Mouse (Mus musculus): ENCODE results near the gene Clic5. TPM values are rescaled to one million over a fixed set of nuclear protein-coding genes. Genes with fewer than 3 reads are reported as not detected.

The Clic5 gene
- polyA plus RNA-seq, 1 experiment: 1.9 TPM

DNA sequence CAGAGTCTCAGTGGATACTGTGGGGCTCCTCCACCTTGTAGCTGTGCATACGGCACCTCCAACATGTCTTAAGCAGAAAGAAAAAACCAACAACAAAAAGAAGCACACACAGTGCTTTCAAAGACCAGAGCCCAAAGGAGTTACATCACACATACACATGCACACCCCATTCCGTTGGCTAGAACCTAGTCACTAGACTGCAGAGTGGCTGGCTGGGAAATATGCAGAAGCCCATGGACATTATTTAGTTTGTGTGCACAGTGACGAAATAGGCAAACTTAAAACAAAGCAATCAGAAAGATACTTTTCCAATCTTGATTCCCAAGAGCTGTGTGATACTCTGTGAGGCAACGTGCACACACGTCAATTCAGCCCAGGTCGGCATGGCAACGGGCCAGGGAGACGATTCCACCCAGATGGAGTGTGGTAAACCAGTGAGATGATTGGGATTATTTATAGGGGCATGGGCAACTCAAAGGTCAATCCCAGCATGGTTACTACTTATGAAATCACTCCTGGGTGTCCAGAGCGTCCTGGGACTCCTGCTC, 57.8 kb downstream of the Clic5 start:
- H3K27me3 ChIP-seq (ENCODE audit: control insufficient read depth, insufficient read depth, insufficient read length): no peaks in the 10 kb centered on the region
- TF ChIP-seq E2F4 (IDR thresholded peaks at IDR 0.05; ENCODE audit: insufficient read depth): no peak
- no peak for TF ChIP-seq POLR2AphosphoS2 (IDR thresholded peaks at IDR 0.05; ENCODE audit: insufficient read length, low read depth)
- TF ChIP-seq MAX (IDR thresholded peaks at IDR 0.05; ENCODE audit: low read depth): no peak
- TF ChIP-seq SRF (IDR thresholded peaks at IDR 0.05; ENCODE audit: control insufficient read depth, insufficient read length, low read depth): no peak
- no peak for TF ChIP-seq REST (IDR thresholded peaks at IDR 0.05; ENCODE audit: insufficient read depth, insufficient read length)
- TF ChIP-seq POLR2A (IDR thresholded peaks at IDR 0.05; ENCODE audit: insufficient read length, low read depth): no peak
- no peak for TF ChIP-seq MYOG (IDR thresholded peaks at IDR 0.05; ENCODE audit: control insufficient read depth in 1 of 3, insufficient read depth in 1 of 3, insufficient read length in 2 of 3, low read depth in 2 of 3)
- TF ChIP-seq TCF3 (IDR thresholded peaks at IDR 0.05; ENCODE audit: insufficient read length, low read depth): no peak
- no peak for TF ChIP-seq CEBPB (IDR thresholded peaks at IDR 0.05; ENCODE audit: insufficient read depth, poor library complexity, severe bottlenecking)
- no peak for TF ChIP-seq TCF12 (IDR thresholded peaks at IDR 0.05; ENCODE audit: insufficient read depth, poor library complexity, severe bottlenecking)
- no peak for TF ChIP-seq MYOD1 (IDR thresholded peaks at IDR 0.05; ENCODE audit: control insufficient read depth in 1 of 3, insufficient read length in 2 of 3, low read depth in 2 of 3)
- no peaks in the 10 kb centered on the region for H3K79me2 ChIP-seq (ENCODE audit: control insufficient read depth, insufficient read depth)
- no peaks in the 10 kb centered on the region for H3K36me3 ChIP-seq (ENCODE audit: control insufficient read depth, insufficient read depth)
- H3ac ChIP-seq (ENCODE audit: control insufficient read depth, insufficient read length): no peak overlapping the region
- peak overlapping the region; percentile 30 for H3K4me2 ChIP-seq (ENCODE audit: low read depth)
- no peak overlapping the region for H3K4me3 ChIP-seq

DNA sequence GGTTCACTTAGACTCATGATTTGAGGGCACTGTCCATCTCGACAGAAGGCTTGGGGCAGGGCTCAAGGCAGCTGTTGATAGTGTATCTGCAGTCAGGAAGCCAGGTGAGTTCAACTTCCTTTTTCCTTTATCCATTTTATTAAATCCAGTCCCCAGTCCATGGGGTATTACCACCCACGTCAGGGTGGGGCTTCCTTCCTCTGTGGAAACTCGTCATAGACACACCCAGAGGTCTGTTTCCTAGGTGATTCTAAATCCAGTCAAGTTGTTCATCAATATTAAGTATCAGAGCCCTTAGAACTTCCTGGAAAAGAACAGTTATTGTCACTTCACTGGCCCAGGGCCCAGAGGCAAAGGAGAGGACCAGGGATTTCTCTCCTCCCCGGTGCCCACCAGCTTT, 61.2 kb downstream of the Clic5 start:
- H3K79me2 ChIP-seq (ENCODE audit: control insufficient read depth, insufficient read depth): no peaks in the 10 kb centered on the region
- TF ChIP-seq MYOG (IDR thresholded peaks at IDR 0.05; ENCODE audit: control insufficient read depth in 1 of 3, insufficient read depth in 1 of 3, insufficient read length in 2 of 3, low read depth in 2 of 3): no peak
- no peak for TF ChIP-seq MAX (IDR thresholded peaks at IDR 0.05; ENCODE audit: low read depth)
- TF ChIP-seq SRF (IDR thresholded peaks at IDR 0.05; ENCODE audit: control insufficient read depth, insufficient read length, low read depth): no peak
- no peak for TF ChIP-seq TCF3 (IDR thresholded peaks at IDR 0.05; ENCODE audit: insufficient read length, low read depth)
- no peak for TF ChIP-seq POLR2A (IDR thresholded peaks at IDR 0.05; ENCODE audit: insufficient read length, low read depth)
- TF ChIP-seq USF1 (IDR thresholded peaks at IDR 0.05; ENCODE audit: low read depth): no peak
- no peak for TF ChIP-seq E2F4 (IDR thresholded peaks at IDR 0.05; ENCODE audit: insufficient read depth)
- TF ChIP-seq REST (IDR thresholded peaks at IDR 0.05; ENCODE audit: insufficient read depth, insufficient read length): no peak
- TF ChIP-seq CEBPB (IDR thresholded peaks at IDR 0.05; ENCODE audit: insufficient read depth, poor library complexity, severe bottlenecking): no peak
- no peak for TF ChIP-seq MYOD1 (IDR thresholded peaks at IDR 0.05; ENCODE audit: control insufficient read depth in 1 of 3, insufficient read length in 2 of 3, low read depth in 2 of 3)
- TF ChIP-seq TCF12 (IDR thresholded peaks at IDR 0.05; ENCODE audit: insufficient read depth, poor library complexity, severe bottlenecking): no peak
- no peak for TF ChIP-seq POLR2AphosphoS2 (IDR thresholded peaks at IDR 0.05; ENCODE audit: insufficient read length, low read depth)
- H3ac ChIP-seq (ENCODE audit: control insufficient read depth, insufficient read length): no peak overlapping the region
- H3K36me3 ChIP-seq (ENCODE audit: control insufficient read depth, insufficient read depth): no peaks in the 10 kb centered on the region
- no peak overlapping the region for H3K4me3 ChIP-seq
- H3K27me3 ChIP-seq (ENCODE audit: control insufficient read depth, insufficient read depth, insufficient read length): no peaks in the 10 kb centered on the region
- H3K4me2 ChIP-seq (ENCODE audit: low read depth): no peak overlapping the region

DNA sequence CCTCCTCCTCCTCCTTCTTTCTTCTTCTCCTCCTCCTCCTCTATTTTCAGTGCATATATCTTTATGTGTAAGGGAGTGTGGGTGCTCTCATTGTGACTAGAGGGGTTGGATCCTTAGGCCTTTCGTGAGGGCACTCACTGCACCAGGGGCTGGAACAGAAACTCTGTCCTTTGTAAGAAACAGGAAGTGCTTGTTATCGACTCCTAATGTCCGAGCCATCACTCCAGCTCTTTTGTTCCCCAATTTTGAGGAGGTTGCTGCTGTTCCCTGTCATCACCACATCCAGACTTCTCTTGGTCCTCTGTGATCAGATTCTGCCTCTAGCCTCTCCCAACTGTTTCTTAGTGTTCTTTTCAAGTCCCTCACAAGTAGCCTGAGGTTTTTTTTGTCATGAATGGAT, 64.3 kb downstream of the Clic5 start:
- Histone ChIP-seq H3K4me2 (ENCODE audit: low read depth) (no peak overlapping the region), H3K4me3 (no peak overlapping the region), H3K79me2 (ENCODE audit: control insufficient read depth, insufficient read depth) (no peaks in the 10 kb centered on the region), H3K27me3 (ENCODE audit: control insufficient read depth, insufficient read depth, insufficient read length) (no peaks in the 10 kb centered on the region), H3K36me3 (ENCODE audit: control insufficient read depth, insufficient read depth) (no peaks in the 10 kb centered on the region), H3ac (ENCODE audit: control insufficient read depth, insufficient read length) (no peak overlapping the region)
- TF ChIP-seq POLR2A (IDR thresholded peaks at IDR 0.05; ENCODE audit: insufficient read length, low read depth) (no peak), TCF12 (IDR thresholded peaks at IDR 0.05; ENCODE audit: insufficient read depth, poor library complexity, severe bottlenecking) (no peak), REST (IDR thresholded peaks at IDR 0.05; ENCODE audit: insufficient read depth, insufficient read length) (no peak), MAX (IDR thresholded peaks at IDR 0.05; ENCODE audit: low read depth) (no peak), E2F4 (IDR thresholded peaks at IDR 0.05; ENCODE audit: insufficient read depth) (no peak), CEBPB (IDR thresholded peaks at IDR 0.05; ENCODE audit: insufficient read depth, poor library complexity, severe bottlenecking) (no peak), TCF3 (IDR thresholded peaks at IDR 0.05; ENCODE audit: insufficient read length, low read depth) (no peak), SRF (IDR thresholded peaks at IDR 0.05; ENCODE audit: control insufficient read depth, insufficient read length, low read depth) (no peak), USF1 (IDR thresholded peaks at IDR 0.05; ENCODE audit: low read depth) (no peak), MYOD1 (IDR thresholded peaks at IDR 0.05; ENCODE audit: control insufficient read depth in 1 of 3, insufficient read length in 2 of 3, low read depth in 2 of 3) (no peak), MYOG (IDR thresholded peaks at IDR 0.05; ENCODE audit: control insufficient read depth in 1 of 3, insufficient read depth in 1 of 3, insufficient read length in 2 of 3, low read depth in 2 of 3) (no peak), POLR2AphosphoS2 (IDR thresholded peaks at IDR 0.05; ENCODE audit: insufficient read length, low read depth) (no peak)

DNA sequence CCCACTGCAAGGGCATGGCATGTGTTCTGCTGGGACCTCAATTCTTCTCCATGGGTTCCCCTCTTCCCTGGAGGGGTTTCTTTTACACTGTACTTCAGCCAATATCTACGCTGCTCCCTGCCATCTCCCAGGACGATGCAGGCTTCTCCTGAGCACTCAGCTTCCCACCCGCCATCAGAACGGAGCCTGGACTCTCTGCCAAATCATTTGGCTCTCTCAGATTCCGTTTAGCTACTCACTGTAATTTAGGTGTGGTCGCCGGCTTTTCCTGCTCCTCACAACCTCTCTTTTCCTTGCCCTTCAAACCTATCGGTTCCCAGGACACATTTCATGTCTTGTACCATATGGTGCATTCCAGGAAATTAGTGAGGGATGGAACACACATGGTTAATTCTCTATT, 66.3 kb downstream of the Clic5 start:
- Histone ChIP-seq H3K79me2 (ENCODE audit: control insufficient read depth, insufficient read depth) (no peaks in the 10 kb centered on the region), H3K4me2 (ENCODE audit: low read depth) (no peak overlapping the region), H3K36me3 (ENCODE audit: control insufficient read depth, insufficient read depth) (no peaks in the 10 kb centered on the region), H3ac (ENCODE audit: control insufficient read depth, insufficient read length) (no peak overlapping the region), H3K4me3 (no peak overlapping the region), H3K27me3 (ENCODE audit: control insufficient read depth, insufficient read depth, insufficient read length) (no peaks in the 10 kb centered on the region)
- TF ChIP-seq TCF3 (IDR thresholded peaks at IDR 0.05; ENCODE audit: insufficient read length, low read depth) (no peak), MAX (IDR thresholded peaks at IDR 0.05; ENCODE audit: low read depth) (no peak), REST (IDR thresholded peaks at IDR 0.05; ENCODE audit: insufficient read depth, insufficient read length) (no peak), MYOD1 (IDR thresholded peaks at IDR 0.05; ENCODE audit: control insufficient read depth in 1 of 3, insufficient read length in 2 of 3, low read depth in 2 of 3) (no peak), TCF12 (IDR thresholded peaks at IDR 0.05; ENCODE audit: insufficient read depth, poor library complexity, severe bottlenecking) (no peak), SRF (IDR thresholded peaks at IDR 0.05; ENCODE audit: control insufficient read depth, insufficient read length, low read depth) (no peak), E2F4 (IDR thresholded peaks at IDR 0.05; ENCODE audit: insufficient read depth) (no peak), USF1 (IDR thresholded peaks at IDR 0.05; ENCODE audit: low read depth) (no peak), CEBPB (IDR thresholded peaks at IDR 0.05; ENCODE audit: insufficient read depth, poor library complexity, severe bottlenecking) (no peak), MYOG (IDR thresholded peaks at IDR 0.05; ENCODE audit: control insufficient read depth in 1 of 3, insufficient read depth in 1 of 3, insufficient read length in 2 of 3, low read depth in 2 of 3) (no peak), POLR2A (IDR thresholded peaks at IDR 0.05; ENCODE audit: insufficient read length, low read depth) (no peak), POLR2AphosphoS2 (IDR thresholded peaks at IDR 0.05; ENCODE audit: insufficient read length, low read depth) (no peak)
